Mouse (Mus musculus): ENCODE results near the gene Glis3.

DNA sequence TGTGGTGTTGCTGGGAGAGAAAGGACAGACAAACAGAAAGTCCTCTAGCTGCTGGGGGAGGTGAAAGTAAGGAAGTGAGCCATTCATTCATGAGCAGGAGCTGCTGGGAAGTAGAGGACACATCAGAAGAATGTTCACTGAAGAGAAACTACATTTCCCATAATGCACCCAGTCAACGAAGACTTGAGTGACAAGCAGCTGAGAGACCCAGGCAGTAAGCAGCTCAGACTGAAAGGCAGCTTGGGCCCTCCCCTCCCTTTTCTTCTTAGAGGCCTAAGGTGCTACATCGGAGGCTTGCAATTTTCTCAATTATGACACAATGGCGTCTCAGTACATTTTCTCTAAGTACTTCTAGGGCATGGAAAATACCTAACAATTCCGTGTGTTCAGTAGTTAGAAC lies 31.0 kb downstream of the Glis3 start:
- TF ChIP-seq CTCF (IDR thresholded peaks at IDR 0.05; ENCODE audit: low read depth) (no peak), EP300 (IDR thresholded peaks at IDR 0.05; ENCODE audit: low read depth) (no peak)

Measured in liver, embryonic 14.5 days (tissue).